Mouse (Mus musculus): ENCODE data around the gene Cldn15.

DNA sequence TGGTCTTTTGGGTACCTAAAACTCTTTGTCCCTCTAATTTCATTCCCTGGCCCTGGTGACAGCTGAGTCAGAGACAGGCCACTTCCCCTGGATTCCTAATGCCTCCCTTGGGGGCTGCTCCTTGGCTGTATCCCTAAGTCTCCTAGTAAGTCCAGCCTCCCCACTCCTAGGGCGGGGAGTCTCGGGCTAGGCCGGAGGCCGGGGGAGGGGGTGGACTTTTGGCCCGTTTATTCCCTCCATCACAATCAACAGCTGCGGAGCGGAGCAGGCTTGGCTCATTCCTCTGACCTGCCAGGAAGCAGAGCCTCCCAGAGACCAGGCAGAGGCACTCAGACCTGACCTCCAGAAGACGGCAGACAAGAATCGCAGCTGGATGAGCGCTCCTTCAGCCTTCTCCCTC is 1.2 kb downstream of the Cldn15 start:
- TF ChIP-seq EP300 (optimal IDR thresholded peaks at IDR 0.05) (no peak), CTCF (IDR thresholded peaks at IDR 0.05; ENCODE audit: low read depth) (no peak)
